Mouse (Mus musculus) bone marrow, adult 2 months (tissue): ENCODE data around the gene Olfr126.

Source experiments
- CTCF ChIP-seq: fragments of 200-500 bp; IDR thresholded peaks from 2 replicates; pipeline ENCODE4 v1.5.1; 2011; ENCODE audit warnings: low read length, control low read depth; ENCODE audit not compliant: control insufficient read depth, insufficient read depth
- POLR2A ChIP-seq: fragments of 200-500 bp; IDR thresholded peaks from 2 replicates; pipeline ENCODE4 v1.6.1; 2011; ENCODE audit warnings: low read depth, mild to moderate bottlenecking, control low read depth, low read length, borderline replicate concordance; ENCODE audit not compliant: control insufficient read depth

DNA sequence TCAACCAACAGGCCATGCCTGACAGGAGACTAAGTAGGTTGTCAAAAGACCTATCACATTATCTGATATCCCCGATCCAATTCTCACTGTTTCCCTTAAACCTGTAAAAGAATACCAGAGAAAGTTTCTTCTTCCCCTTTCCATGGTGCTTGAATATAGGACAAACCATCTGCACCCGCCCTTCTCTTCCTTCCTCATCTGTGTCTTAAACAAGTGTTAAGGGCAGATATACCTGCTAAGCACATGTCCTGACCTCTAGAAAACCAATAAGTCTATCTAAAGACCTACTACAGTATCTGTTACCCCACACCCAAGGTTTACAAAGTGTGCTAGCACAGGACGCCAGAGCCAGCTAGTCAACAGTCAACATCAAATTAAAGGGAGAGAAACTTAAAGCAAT is 26.5 kb downstream of the Olfr126 start:
- TF ChIP-seq POLR2A (no peak), CTCF (no peak)
